1 mouse cellular context compared by ENCODE assay signal in the genomic region with DNA sequence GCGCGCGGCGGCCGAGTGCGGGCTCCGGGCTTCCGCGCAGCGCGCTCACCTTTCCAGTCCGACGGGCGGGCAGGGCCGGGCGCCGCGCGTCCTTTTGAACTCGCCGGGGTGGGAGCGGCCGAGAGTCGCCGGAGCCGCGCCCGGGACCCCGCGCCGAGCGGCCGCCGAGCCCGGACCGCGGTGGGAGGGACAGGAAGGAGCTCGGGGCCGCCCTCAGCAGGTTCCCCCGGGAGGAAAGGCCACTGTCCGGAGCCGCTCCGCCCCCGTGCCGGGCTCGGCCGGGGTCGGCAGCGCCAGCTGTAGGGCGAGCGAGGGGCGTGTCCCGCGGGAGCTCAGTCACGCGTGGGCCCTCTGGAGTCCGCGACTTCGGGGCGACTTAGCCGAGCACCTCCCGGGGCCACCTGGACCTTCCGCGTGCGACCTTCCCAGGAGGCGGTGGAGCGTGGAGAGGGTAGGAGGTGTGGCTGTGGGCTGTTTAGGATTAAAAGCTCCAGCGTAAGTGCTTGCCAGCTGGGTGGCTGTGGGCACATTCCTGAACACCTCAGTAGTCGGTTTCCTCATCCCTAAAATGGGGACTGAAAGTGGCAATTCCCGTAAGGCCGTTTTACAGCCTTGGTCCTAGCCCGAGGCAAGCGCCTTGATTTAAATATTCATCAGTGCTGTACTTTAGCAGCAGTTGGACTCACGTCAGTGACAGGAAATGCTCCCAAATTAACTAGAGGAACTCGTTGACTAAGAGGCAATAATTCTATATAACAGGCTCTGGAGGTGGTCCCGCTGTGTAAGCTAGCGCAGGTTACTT.
TF ChIP-seq lines count a peak whose summit lies in the region.

A gene (minus strand): TSS at position 241 of the 802 bp plus-strand sequence.

TF ChIP-seq in MEL, 35 proteins besides CTCF, POLR2A, EP300 and RAD21 (continued from another document):
- TF ChIP-seq ZMIZ1 (IDR thresholded peaks at IDR 0.05; ENCODE audit: low read depth, low read length) (no peak), SIN3A (IDR thresholded peaks at IDR 0.05; ENCODE audit: low read length) (no peak; the same call in 1 of the 2 replicates), MAX (IDR thresholded peaks at IDR 0.05; ENCODE audit: low read length) (peak; percentile 51), ZNF384 (IDR thresholded peaks at IDR 0.05; ENCODE audit: low read depth, low read length) (no peak), ETS1 (IDR thresholded peaks at IDR 0.05; ENCODE audit: low read depth, low read length) (no peak), BHLHE40 (IDR thresholded peaks at IDR 0.05; ENCODE audit: borderline replicate concordance, low read depth, low read length) (no peak), JUND (IDR thresholded peaks at IDR 0.05; ENCODE audit: low read depth, low read length) (no peak), HCFC1 (IDR thresholded peaks at IDR 0.05; ENCODE audit: low read depth, low read length) (0 out of 2 replicates have a peak, but pooled peaks have one; percentile 13), MYB (IDR thresholded peaks at IDR 0.05; ENCODE audit: low read depth, low read length) (0 out of 2 replicates have a peak, but pooled peaks have one; percentile 33), E2F4 (IDR thresholded peaks at IDR 0.05; ENCODE audit: borderline replicate concordance, low read depth, low read length) (no peak), MXI1 (IDR thresholded peaks at IDR 0.05; ENCODE audit: low read depth, low read length) (peak; percentile 67), CHD2 (IDR thresholded peaks at IDR 0.05; ENCODE audit: low read length) (no peak), NELFE (IDR thresholded peaks at IDR 0.05; ENCODE audit: low read depth, low read length) (no peak)
